In the genomic region with DNA sequence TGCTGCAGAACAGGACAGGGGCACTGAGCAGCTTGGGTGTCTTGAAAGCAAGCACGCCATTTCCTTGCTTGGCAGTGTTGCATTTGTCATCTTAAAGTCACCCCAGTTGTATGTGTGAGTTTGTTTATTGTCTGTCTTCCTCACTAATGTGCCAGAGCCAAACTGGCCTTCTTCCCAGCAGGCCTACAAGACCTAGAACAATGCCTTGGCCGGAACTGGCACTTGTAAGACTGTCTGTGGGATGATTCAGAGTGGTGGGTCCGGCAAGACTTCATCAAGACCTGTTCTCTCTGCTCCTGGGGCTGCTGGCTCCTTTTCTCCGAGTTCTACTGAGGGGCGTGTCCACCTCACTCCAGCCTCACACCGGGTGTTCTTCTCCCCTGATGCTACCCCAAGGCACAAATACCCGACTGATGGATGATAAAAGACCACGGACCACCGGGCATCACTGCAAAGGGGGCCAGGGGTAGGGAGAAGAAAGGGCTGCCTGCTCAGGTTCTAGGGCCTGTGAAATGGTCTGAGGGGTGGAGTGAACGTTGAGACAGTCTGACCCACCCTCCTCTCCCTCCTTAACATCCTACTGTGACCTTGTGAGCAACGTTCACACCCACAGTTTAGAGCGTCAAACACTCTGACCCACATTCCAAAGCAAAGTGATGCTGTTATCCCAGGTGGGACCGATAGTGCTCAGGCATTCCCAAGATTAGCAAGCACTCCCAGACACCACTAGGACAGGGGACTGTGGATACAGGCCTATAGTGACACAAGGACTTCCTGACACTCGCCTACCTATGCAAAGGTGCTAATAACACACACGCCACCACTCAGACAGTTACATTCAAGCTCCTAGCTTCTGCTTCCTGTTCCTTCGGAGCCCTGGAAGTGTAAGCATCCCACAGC, we compare ENCODE assay signal across 11 mouse cellular contexts. TPM values are rescaled to one million over a fixed set of nuclear protein-coding genes. Genes with fewer than 3 reads are reported as not detected.
DNase-seq lines count a peak whose midpoint lies in the region; ATAC-seq and TF ChIP-seq lines count a peak whose summit lies in the region.
"Had no signal": no experiment of that assay in that cellular context is flagged by ENCODE, and none has a peak within 500 bp of the region (broad histone marks: within the 10 kb centered on the region; RNA-seq: fewer than 3 reads in every experiment).

No protein-coding gene starts in this region.

- peak; percentile 94 for DNase-seq in ZHBTc4 (ENCODE audit: low read depth, low spot score)
- no peak for DNase-seq in adrenal gland, postnatal 14 days
- DNase-seq in right cerebral cortex, postnatal 4 days: no peak
- DNase-seq in left cerebral cortex, postnatal 14 days (ENCODE audit: low spot score in 2 of 2): no peak
- DNase-seq: thymus, postnatal 36 days had no signal

- ATAC-seq in hindbrain, embryonic 15.5 days (ENCODE audit: low FRiP score, low read depth): no peak
- no peak for ATAC-seq in hindbrain, embryonic 12.5 days (ENCODE audit: low FRiP score)
- no peak for ATAC-seq in lung, embryonic 15.5 days (ENCODE audit: borderline replicate concordance, extremely low read depth, low FRiP score, low TSS enrichment)
- ATAC-seq: forebrain, embryonic 15.5 days had no signal

- H3K4me3 ChIP-seq in hindbrain, embryonic 15.5 days: no peak overlapping the region
- H3K4me3 ChIP-seq in hindbrain, embryonic 12.5 days: no peak overlapping the region
- peak overlapping the region; percentile 61 for H3K4me3 ChIP-seq in E14TG2a.4 (replicated peaks; ENCODE audit: low read length)
- H3K4me3 ChIP-seq in lung, embryonic 15.5 days: no peak overlapping the region
- H3K4me3 ChIP-seq: forebrain, embryonic 15.5 days had no signal

- no peak overlapping the region for H3K9ac ChIP-seq in hindbrain, embryonic 15.5 days
- H3K9ac ChIP-seq in hindbrain, embryonic 12.5 days: no peak overlapping the region
- H3K9ac ChIP-seq in lung, embryonic 15.5 days: no peak overlapping the region
- H3K9ac ChIP-seq: forebrain, embryonic 15.5 days; hindbrain, embryonic 14.5 days had no signal

- intact Hi-C loops in left cerebral cortex, postnatal 14 days (cut with DNase I): loop anchor here (2.0 kb wide), 1 partner anchor 15 kb away; no protein-coding TSS in a partner anchor

- H3K4me2 ChIP-seq in hindbrain, embryonic 15.5 days: no peak overlapping the region
- no peak overlapping the region for H3K4me2 ChIP-seq in hindbrain, embryonic 12.5 days (replicated peaks)
- peak overlapping the region; percentile 32 for H3K4me2 ChIP-seq in lung, embryonic 15.5 days
- H3K4me2 ChIP-seq: forebrain, embryonic 15.5 days; hindbrain, embryonic 14.5 days had no signal

- peaks cover 19% of the 10 kb centered on the region; the same call in 1 of the 2 replicates for H3K4me1 ChIP-seq in hindbrain, embryonic 15.5 days (replicated peaks)
- peaks cover 31% of the 10 kb centered on the region for H3K4me1 ChIP-seq in hindbrain, embryonic 12.5 days
- peaks cover 86% of the 10 kb centered on the region for H3K4me1 ChIP-seq in E14TG2a.4 (replicated peaks; ENCODE audit: low read depth, low read length)
- peaks cover 55% of the 10 kb centered on the region for H3K4me1 ChIP-seq in lung, embryonic 15.5 days

- H3K36me3 ChIP-seq in hindbrain, embryonic 15.5 days: no peaks in the 10 kb centered on the region
- H3K36me3 ChIP-seq in hindbrain, embryonic 12.5 days: no peaks in the 10 kb centered on the region
- H3K36me3 ChIP-seq in E14TG2a.4 (ENCODE audit: insufficient read depth, low read length): peaks cover 23% of the 10 kb centered on the region
- no peaks in the 10 kb centered on the region for H3K36me3 ChIP-seq in lung, embryonic 15.5 days
- H3K36me3 ChIP-seq: forebrain, embryonic 15.5 days had no signal

- TF ChIP-seq CTCF in E14TG2a.4 (conservative IDR thresholded peaks at IDR 0.05; ENCODE audit: low read length): no peak

- 29% methylated on average over 16 of the region's 16 CpGs for WGBS in hindbrain, embryonic 15.5 days
- WGBS in hindbrain, embryonic 12.5 days: 24% methylated on average over 16 of the region's 16 CpGs
- WGBS in lung, embryonic 15.5 days: 16% methylated on average over 16 of the region's 16 CpGs

- peak overlapping the region; percentile 38; the same call in 1 of the 2 replicates for H3K27ac ChIP-seq in hindbrain, embryonic 15.5 days (replicated peaks)
- H3K27ac ChIP-seq in hindbrain, embryonic 12.5 days: no peak overlapping the region
- H3K27ac ChIP-seq in lung, embryonic 15.5 days: peak overlapping the region; percentile 87
- H3K27ac ChIP-seq: forebrain, embryonic 15.5 days; hindbrain, embryonic 14.5 days had no signal

- no peaks in the 10 kb centered on the region for H3K9me3 ChIP-seq in hindbrain, embryonic 15.5 days
- no peaks in the 10 kb centered on the region for H3K9me3 ChIP-seq in hindbrain, embryonic 12.5 days (replicated peaks)
- H3K9me3 ChIP-seq in E14TG2a.4 (ENCODE audit: low read length): no peaks in the 10 kb centered on the region
- H3K9me3 ChIP-seq in lung, embryonic 15.5 days: no peaks in the 10 kb centered on the region
- H3K9me3 ChIP-seq: forebrain, embryonic 15.5 days had no signal

- H3K27me3 ChIP-seq in hindbrain, embryonic 15.5 days: peaks cover 14% of the 10 kb centered on the region; the same call in 1 of the 2 replicates
- peaks cover 28% of the 10 kb centered on the region for H3K27me3 ChIP-seq in hindbrain, embryonic 12.5 days
- H3K27me3 ChIP-seq in E14TG2a.4 (ENCODE audit: insufficient read depth, low read length): peaks cover 10% of the 10 kb centered on the region
- H3K27me3 ChIP-seq in lung, embryonic 15.5 days: peaks cover 3% of the 10 kb centered on the region; the same call in 1 of the 2 replicates

RNA-seq across cellular contexts. Expression of gene Rin1, which starts 7.8 kb away (rescaled TPM):
- 0.79 and 1.1 TPM in 2 replicates for polyA plus RNA-seq in hindbrain, embryonic 15.5 days (2015; fragmentation: Nextera tagmentation; extraction: Ambion mirVana)
- polyA plus RNA-seq in hindbrain, embryonic 12.5 days (2016; fragmentation: Nextera tagmentation; extraction: Ambion mirVana): 1.4 and 1.6 TPM in 2 replicates
- polyA plus RNA-seq in lung, embryonic 15.5 days (2015; fragmentation: Nextera tagmentation; extraction: Ambion mirVana): 2.7 and 2.9 TPM in 2 replicates
- 3.0 and 3.9 TPM in 2 replicates for total RNA-seq in adrenal gland, postnatal 14 days (2021)
- total RNA-seq in left cerebral cortex, postnatal 14 days (2021): 10 to 100 TPM; 59.6 to 66.7 TPM

RNA-seq across cellular contexts. Expression of gene Cd248, which starts 9.8 kb away (rescaled TPM):
- 19.8 and 22.0 TPM in 2 replicates for polyA plus RNA-seq in hindbrain, embryonic 15.5 days (2015; fragmentation: Nextera tagmentation; extraction: Ambion mirVana)
- polyA plus RNA-seq in hindbrain, embryonic 12.5 days (2016; fragmentation: Nextera tagmentation; extraction: Ambion mirVana): 32.0 and 41.9 TPM in 2 replicates
- polyA plus RNA-seq in lung, embryonic 15.5 days (2015; fragmentation: Nextera tagmentation; extraction: Ambion mirVana): 71.7 and 72.4 TPM in 2 replicates
- total RNA-seq in adrenal gland, postnatal 14 days (2021): 17.3 and 21.0 TPM in 2 replicates
- 1 to 10 TPM; 9.0 to 9.4 TPM for total RNA-seq in left cerebral cortex, postnatal 14 days (2021)

RNA-seq across cellular contexts. Expression of gene Brms1, which starts 17.0 kb away (rescaled TPM):
- polyA plus RNA-seq in hindbrain, embryonic 15.5 days (2015; fragmentation: Nextera tagmentation; extraction: Ambion mirVana): 30.7 and 31.7 TPM in 2 replicates
- polyA plus RNA-seq in hindbrain, embryonic 12.5 days (2016; fragmentation: Nextera tagmentation; extraction: Ambion mirVana): 56.9 and 61.2 TPM in 2 replicates
- 47.4 and 51.4 TPM in 2 replicates for polyA plus RNA-seq in lung, embryonic 15.5 days (2015; fragmentation: Nextera tagmentation; extraction: Ambion mirVana)
- total RNA-seq in adrenal gland, postnatal 14 days (2021): 23.9 and 26.3 TPM in 2 replicates
- 10 to 100 TPM; 14.7 to 15.1 TPM for total RNA-seq in left cerebral cortex, postnatal 14 days (2021)

RNA-seq across cellular contexts. Expression of gene AC124502.3, which starts 19.4 kb away (rescaled TPM):
- polyA plus RNA-seq in hindbrain, embryonic 15.5 days (2015; fragmentation: Nextera tagmentation; extraction: Ambion mirVana): 2.7 and 5.1 TPM in 2 replicates
- 2.5 and 4.0 TPM in 2 replicates for polyA plus RNA-seq in hindbrain, embryonic 12.5 days (2016; fragmentation: Nextera tagmentation; extraction: Ambion mirVana)
- 2.2 and 2.4 TPM in 2 replicates for polyA plus RNA-seq in lung, embryonic 15.5 days (2015; fragmentation: Nextera tagmentation; extraction: Ambion mirVana)
- total RNA-seq in adrenal gland, postnatal 14 days (2021): 0.56 and 1.5 TPM in 2 replicates
- 1 to 10 TPM; 4.8 to 6.2 TPM for total RNA-seq in left cerebral cortex, postnatal 14 days (2021)

RNA-seq across cellular contexts. Expression of gene B4gat1, which starts 19.5 kb away (rescaled TPM):
- 93.1 and 97.9 TPM in 2 replicates for polyA plus RNA-seq in hindbrain, embryonic 15.5 days (2015; fragmentation: Nextera tagmentation; extraction: Ambion mirVana)
- polyA plus RNA-seq in hindbrain, embryonic 12.5 days (2016; fragmentation: Nextera tagmentation; extraction: Ambion mirVana): 43.8 and 48.7 TPM in 2 replicates
- 53.0 and 53.8 TPM in 2 replicates for polyA plus RNA-seq in lung, embryonic 15.5 days (2015; fragmentation: Nextera tagmentation; extraction: Ambion mirVana)
- total RNA-seq in adrenal gland, postnatal 14 days (2021): 28.2 and 29.4 TPM in 2 replicates
- total RNA-seq in left cerebral cortex, postnatal 14 days (2021): 100 to 1,000 TPM; 148 to 151 TPM
